Mouse (Mus musculus) C2C12 (cell line): ENCODE data around the gene Igsf9b.

Experiments used
- CEBPB ChIP-seq: IDR thresholded peaks from one replicate; pipeline ENCODE4 v1.6.1; 2011; ENCODE audit warnings: low read depth, mild to moderate bottlenecking, control low read depth, moderate library complexity
- CTCF ChIP-seq: IDR thresholded peaks from one replicate; pipeline ENCODE4 v1.5.1; 2011; ENCODE audit not compliant: control insufficient read depth, insufficient read depth, insufficient read length
- MAX ChIP-seq: IDR thresholded peaks from one replicate; pipeline ENCODE4 v1.6.1; 2011; ENCODE audit warnings: mild to moderate bottlenecking, control low read depth
- USF1 ChIP-seq: IDR thresholded peaks from one replicate; pipeline ENCODE4 v1.6.1; 2011; ENCODE audit warnings: low read depth, mild to moderate bottlenecking, control low read depth, moderate library complexity

- no peak for TF ChIP-seq CTCF
- TF ChIP-seq CEBPB: no peak
- no peak for TF ChIP-seq USF1
- TF ChIP-seq MAX: no peak
These were observed 533 bp downstream of the Igsf9b start for GRCm38 (mm10) chr9:27299286-27300187.
